Mouse (Mus musculus): ENCODE results near the gene Dab1.

GRCm38 (mm10) chr4:103714991-103715390 is 95.8 kb downstream of the Dab1 start:
- TF ChIP-seq CTCF (IDR thresholded peaks at IDR 0.05; ENCODE audit: control insufficient read depth, insufficient read depth, insufficient read length): no peak
- TF ChIP-seq MYOG (IDR thresholded peaks at IDR 0.05; ENCODE audit: control insufficient read depth, extremely low read depth, insufficient read length): no peak
- no peak for TF ChIP-seq USF1 (IDR thresholded peaks at IDR 0.05; ENCODE audit: low read depth)
- TF ChIP-seq MAX (IDR thresholded peaks at IDR 0.05): no peak
- no peak for TF ChIP-seq MYOD1 (IDR thresholded peaks at IDR 0.05; ENCODE audit: control insufficient read depth, insufficient read length, low read depth)
- TF ChIP-seq CEBPB (IDR thresholded peaks at IDR 0.05; ENCODE audit: low read depth): no peak
- no peak for TF ChIP-seq FOSL1 (IDR thresholded peaks at IDR 0.05; ENCODE audit: insufficient read depth, low read length, poor library complexity, severe bottlenecking)
